Mouse (Mus musculus) heart, postnatal 14 days (tissue): Measurements from ENCODE around the gene Gm13889. TPM values are rescaled to one million over a fixed set of nuclear protein-coding genes. Genes with fewer than 3 reads are reported as not detected.

ENCODE experiments used
- DNase-seq, 2 experiments: peaks; one replicate each; pipeline ENCODE4 v3.0.0; 2021 to 2022
- intact Hi-C: fragments of 180-260 bp; cut with DNase I; formaldehyde crosslinking; loops from one replicate; pipeline ENCODE4 v1.15.1; 2025
- total RNA-seq, 2 experiments: library from RNA; stranded (reverse); gene quantifications; 2 replicates each; pipeline ENCODE4 v1.2.3; 2021

Gm13889 gene
- total RNA-seq, 2 experiments from 2014 or later, result 20.7 to 20.9 TPM

- intact Hi-C loops, result no loop called here
- peak in 1 of 2 experiments; percentile 42 for DNase-seq
These were observed 4.7 kb upstream of the Gm13889 start for GRCm38 (mm10) chr2:93961716-93962115.

- intact Hi-C loops, result loop anchor here (5.0 kb wide), 1 partner anchor 87 kb away; no protein-coding TSS in a partner anchor
- no peak for DNase-seq
These were observed 2.3 kb upstream of the Gm13889 start for GRCm38 (mm10) chr2:93959346-93959745.

- no peak for DNase-seq
- intact Hi-C loops, result loop anchor here (5.0 kb wide), 1 partner anchor 86 kb away; no protein-coding TSS in a partner anchor
These were observed 1.2 kb upstream of the Gm13889 start for GRCm38 (mm10) chr2:93958216-93958615.

GRCm38 (mm10) chr2:93957785-93958175, 779 bp upstream of the Gm13889 start:
- intact Hi-C loops, result loop anchor here (5.0 kb wide), 1 partner anchor 85 kb away; no protein-coding TSS in a partner anchor

GRCm38 (mm10) chr2:93956331-93956801, 635 bp downstream of the Gm13889 start:
- peak; percentile 57 to 61 for DNase-seq
- intact Hi-C loops, result loop anchor here (5.0 kb wide), 1 partner anchor 84 kb away; no protein-coding TSS in a partner anchor

More at GRCm38 (mm10) chr2:93957785-93958175, 779 bp upstream of the Gm13889 start:
- no peak for DNase-seq

- intact Hi-C loops, result loop anchor here (2.0 to 5.0 kb wide), 2 partner anchors 47 to 84 kb away; no protein-coding TSS in a partner anchor
- DNase-seq, result no peak
These were observed 1.1 kb downstream of the Gm13889 start for GRCm38 (mm10) chr2:93955886-93956285.

- intact Hi-C loops, result loop anchor here (2.0 to 5.0 kb wide), 3 partner anchors 48 to 83 kb away; no protein-coding TSS in a partner anchor
- DNase-seq, result no peak
These were observed 2.0 kb downstream of the Gm13889 start for GRCm38 (mm10) chr2:93954781-93955578.

GRCm38 (mm10) chr2:93953726-93954125, 3.3 kb downstream of the Gm13889 start:
- intact Hi-C loops, result loop anchor here (2.0 to 5.0 kb wide), 2 partner anchors 46 to 49 kb away; no protein-coding TSS in a partner anchor
- DNase-seq, result no peak

- no peak for DNase-seq
- intact Hi-C loops, result no loop called here
These were observed 10.0 kb downstream of the Gm13889 start for GRCm38 (mm10) chr2:93946976-93947375.

GRCm38 (mm10) chr2:93944855-93945254, 12.1 kb downstream of the Gm13889 start:
- no peak for DNase-seq
- intact Hi-C loops, result no loop called here

- no peak for DNase-seq
- intact Hi-C loops, result no loop called here
These were observed 12.9 kb downstream of the Gm13889 start for GRCm38 (mm10) chr2:93944099-93944498.

GRCm38 (mm10) chr2:93941670-93942069, 15.3 kb downstream of the Gm13889 start:
- intact Hi-C loops, result no loop called here
- peak in 1 of 2 experiments; percentile 59 for DNase-seq

GRCm38 (mm10) chr2:93938534-93938933, 18.5 kb downstream of the Gm13889 start:
- intact Hi-C loops, result no loop called here
- DNase-seq, result no peak

GRCm38 (mm10) chr2:93928866-93929265, 28.1 kb downstream of the Gm13889 start:
- no peak for DNase-seq
- intact Hi-C loops, result no loop called here

- intact Hi-C loops, result no loop called here
These were observed 29.1 kb downstream of the Gm13889 start for GRCm38 (mm10) chr2:93927701-93928437.

GRCm38 (mm10) chr2:93926141-93926540, 30.9 kb downstream of the Gm13889 start:
- DNase-seq, result no peak
- intact Hi-C loops, result no loop called here

More at GRCm38 (mm10) chr2:93927701-93928437, 29.1 kb downstream of the Gm13889 start:
- no peak for DNase-seq

GRCm38 (mm10) chr2:93919093-93919492, 37.9 kb downstream of the Gm13889 start:
- DNase-seq, result no peak
- intact Hi-C loops, result no loop called here

- DNase-seq, result no peak
- intact Hi-C loops, result no loop called here
These were observed 43.4 kb downstream of the Gm13889 start for GRCm38 (mm10) chr2:93913552-93913951.

- intact Hi-C loops, result no loop called here
- DNase-seq, result peak in 1 of 2 experiments; percentile 39
These were observed 45.1 kb downstream of the Gm13889 start for GRCm38 (mm10) chr2:93911942-93912341.

- peak in 1 of 2 experiments; percentile 20 for DNase-seq
- intact Hi-C loops, result loop anchor here (5.0 kb wide), 1 partner anchor 43 kb away; no protein-coding TSS in a partner anchor
These were observed 47.3 kb downstream of the Gm13889 start for GRCm38 (mm10) chr2:93909716-93910115.
